Mouse (Mus musculus): ENCODE measurements at regions not wholly inside any gene's neighbourhood (a gene's known extent, or its start where the extent isn't known, plus 50 kb on each side); places are given as distances from the start of the nearest gene placed in this dataset.

GRCm38 (mm10) chr12:52448218-52448617, 55.6 kb upstream of the Arhgap5 start:
- ATAC-seq (ENCODE audit: insufficient number of reproducible peaks, low FRiP score, low TSS enrichment): no peak

GRCm38 (mm10) chr12:52453890-52454289, 49.9 kb upstream of the Arhgap5 start:
- ATAC-seq (ENCODE audit: insufficient number of reproducible peaks, low FRiP score, low TSS enrichment): no peak
